Mouse (Mus musculus) heart, postnatal 0 days (tissue): ENCODE results near the gene Poll. TPM values are rescaled to one million over a fixed set of nuclear protein-coding genes. Genes with fewer than 3 reads are reported as not detected.

ENCODE experiments used
- ATAC-seq: fragments of 200-750 bp; cut with Nextera tagmentation; 2 replicates; pipeline ENCODE4 v1.8.0; 2017; ENCODE audit warnings: low read depth, moderate number of reproducible peaks, moderate library complexity; ENCODE audit not compliant: insufficient read depth
- DNase-seq: peaks from one replicate; pipeline ENCODE4 v3.0.0-alpha.2; 2016; ENCODE audit warnings: low spot score
- H3K27ac ChIP-seq: fragments of 300-500 bp; sonication (generic); 2 replicates; pipeline ENCODE4 v1.5.1; 2014; ENCODE audit warnings: low read depth, mild to moderate bottlenecking
- H3K27me3 ChIP-seq: fragments of 300-500 bp; sonication (generic); 2 replicates; pipeline ENCODE4 v1.6.1; 2014; ENCODE audit warnings: low read length, mixed read lengths; ENCODE audit not compliant: control insufficient read depth, insufficient read depth
- H3K36me3 ChIP-seq: fragments of 300-500 bp; sonication (generic); replicated peaks from 2 replicates; pipeline ENCODE4 v1.6.1; 2014; ENCODE audit warnings: low read length, mixed read lengths; ENCODE audit not compliant: control insufficient read depth, insufficient read depth
- H3K4me1 ChIP-seq: fragments of 300-500 bp; sonication (generic); 2 replicates; pipeline ENCODE4 v1.6.1; 2014; ENCODE audit warnings: antibody characterized with exemption; ENCODE audit not compliant: control insufficient read depth, insufficient read depth
- H3K4me2 ChIP-seq: fragments of 300-500 bp; sonication (generic); 2 replicates; pipeline ENCODE4 v1.6.1; 2014; ENCODE audit warnings: low read depth, mild to moderate bottlenecking, low read length, moderate library complexity
- H3K4me3 ChIP-seq: fragments of 300-500 bp; sonication (generic); 2 replicates; pipeline ENCODE4 v1.5.1; 2014; ENCODE audit warnings: low read depth, low read length
- H3K9ac ChIP-seq: fragments of 300-500 bp; sonication (generic); replicated peaks from 2 replicates; pipeline ENCODE4 v1.6.1; 2014; ENCODE audit warnings: low read depth, low read length, mixed read lengths
- H3K9me3 ChIP-seq: fragments of 300-500 bp; sonication (generic); replicated peaks from 2 replicates; pipeline ENCODE4 v1.6.1; 2016; ENCODE audit warnings: low read length; ENCODE audit not compliant: control insufficient read depth
- CTCF ChIP-seq: IDR thresholded peaks from 2 replicates; pipeline ENCODE4 v1.5.1; 2016; ENCODE audit warnings: antibody characterized with exemption, control low read depth, low read depth
- EP300 ChIP-seq: IDR thresholded peaks from 2 replicates; pipeline ENCODE4 v1.6.1; 2016; ENCODE audit warnings: antibody characterized with exemption, low read depth
- WGBS: fragments of 180-500 bp; shearing (Covaris S2); extraction: QIAGEN DNeasy Blood & Tissue Kit; methylation state at CpG from one replicate; pipeline ENCODE4 v1.1.7; 2014; 5-methylcytosine and 5-hydroxymethylcytosine counted together
- polyA plus RNA-seq: library from polyadenylated mRNA; unstranded; fragments of >200 nt; fragmentation: Nextera tagmentation; extraction: Ambion mirVana; gene quantifications from 2 replicates; pipeline ENCODE4 v1.2.1, GENCODE M21; 2015
- total RNA-seq: library from RNA; depleted of rRNA; stranded (reverse); fragments of >200 nt; gene quantifications from 2 replicates; pipeline ENCODE4 v1.2.3, GENCODE M21; 2014; ENCODE audit warnings: low replicate concordance; rRNA removed

Gene Poll
- total RNA-seq (12.7 and 16.1 TPM in 2 replicates), polyA plus RNA-seq (9.3 and 11.0 TPM in 2 replicates)

DNA sequence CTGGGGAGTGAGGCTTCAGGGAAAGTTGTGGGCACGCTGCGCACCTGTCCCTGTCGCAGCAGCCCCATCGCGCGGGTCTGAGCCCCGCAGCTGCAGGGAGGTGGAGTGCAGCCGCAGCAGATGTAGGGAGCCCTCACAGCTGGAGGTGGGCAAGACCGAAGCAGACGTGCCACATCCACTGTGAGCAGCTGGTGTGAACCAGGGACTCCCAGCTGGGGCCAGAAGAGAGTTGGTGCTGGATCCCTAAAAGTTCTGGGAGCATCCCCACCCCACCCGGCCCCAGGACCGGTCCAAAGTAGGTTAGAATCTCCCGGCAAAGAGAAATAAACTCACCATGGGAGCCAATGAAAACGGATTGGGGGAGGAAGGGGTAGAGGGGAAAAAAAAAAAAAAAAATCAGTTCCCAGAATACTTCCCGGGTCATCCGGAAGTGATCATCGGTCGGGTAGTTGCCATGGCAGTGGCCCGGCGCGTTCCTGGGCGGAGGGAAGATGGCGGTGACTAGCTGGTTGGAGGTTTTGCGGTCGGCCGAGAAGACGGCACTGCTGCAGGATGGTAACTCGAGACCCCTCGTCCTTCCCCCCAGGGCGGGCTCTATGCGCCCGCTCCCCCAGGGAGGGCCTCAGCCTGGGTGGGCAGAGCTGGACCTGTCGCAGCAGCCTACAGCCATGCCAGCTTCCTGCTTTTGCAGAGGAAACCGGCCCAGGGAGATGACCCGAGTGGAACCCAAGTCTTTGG, at the start of gene Poll, which contains the start of gene Gm17018:
Gene Poll, minus strand, starts transcription at position 379 of the 738 bp plus-strand sequence.
Gene Gm17018, plus strand, starts transcription at position 463 of the 738 bp plus-strand sequence.
- TF ChIP-seq EP300 (no peak), CTCF (no peak)
- Histone ChIP-seq H3K27me3 (no peaks in the 10 kb centered on the region), H3K27ac (peak within 1 kb of the TSS; percentile 46), H3K4me1 (peaks cover 7% of the 10 kb centered on the region), H3K9me3 (no peaks in the 10 kb centered on the region), H3K4me2 (peak within 1 kb of the TSS; percentile 98), H3K36me3 (peaks cover 16% of the 10 kb centered on the region), H3K4me3 (peak within 1 kb of the TSS; percentile 65), H3K9ac (peak within 1 kb of the TSS; percentile 77)
- peak; percentile 85 for DNase-seq
- under 1% methylated on average over 34 of the region's 35 CpGs for WGBS
- ATAC-seq, result peak; percentile 92

DNA sequence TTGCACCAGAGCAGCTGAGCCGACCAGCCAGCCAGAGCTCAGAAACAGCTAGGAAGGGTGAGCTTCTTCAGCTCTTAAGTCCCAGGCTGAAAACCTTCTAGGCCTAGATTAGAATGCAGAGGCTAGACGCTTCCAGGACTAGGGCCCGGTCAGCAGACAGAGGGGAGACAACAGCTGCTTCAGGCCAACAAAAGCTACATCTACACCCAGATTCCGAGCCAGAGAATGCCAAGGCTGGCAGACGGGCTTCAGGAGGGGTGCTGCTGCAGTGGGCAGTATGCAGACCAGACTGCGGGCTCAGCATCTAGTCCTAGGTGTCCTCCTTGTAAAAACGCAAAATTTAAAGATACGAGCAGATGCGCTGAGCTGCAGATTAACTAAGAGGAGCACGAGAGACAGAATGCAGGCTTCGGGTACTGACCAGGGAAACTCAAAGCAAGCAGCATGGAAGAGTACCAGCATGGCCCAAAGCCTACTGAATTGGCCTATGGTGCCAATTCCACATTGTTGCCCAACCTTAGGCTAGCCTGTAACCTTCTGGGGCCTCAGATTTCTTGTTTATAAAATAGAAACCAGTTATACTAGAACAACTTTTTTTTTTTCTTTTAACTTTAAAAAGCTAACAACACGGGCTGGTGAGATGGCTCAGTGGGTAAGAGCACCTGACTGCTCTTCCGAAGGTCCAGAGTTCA, 48.5 kb upstream of the Poll start:
- Histone ChIP-seq H3K9me3 (no peaks in the 10 kb centered on the region), H3K36me3 (no peaks in the 10 kb centered on the region), H3K27ac (no peak overlapping the region), H3K4me3 (no peak overlapping the region), H3K4me1 (peaks cover 6% of the 10 kb centered on the region), H3K9ac (no peak overlapping the region), H3K4me2 (no peak overlapping the region), H3K27me3 (no peaks in the 10 kb centered on the region)
- WGBS, result 86% methylated on average over 13 of the region's 13 CpGs
- DNase-seq (no peak), ATAC-seq (no peak)
- TF ChIP-seq EP300 (no peak), CTCF (no peak)

DNA sequence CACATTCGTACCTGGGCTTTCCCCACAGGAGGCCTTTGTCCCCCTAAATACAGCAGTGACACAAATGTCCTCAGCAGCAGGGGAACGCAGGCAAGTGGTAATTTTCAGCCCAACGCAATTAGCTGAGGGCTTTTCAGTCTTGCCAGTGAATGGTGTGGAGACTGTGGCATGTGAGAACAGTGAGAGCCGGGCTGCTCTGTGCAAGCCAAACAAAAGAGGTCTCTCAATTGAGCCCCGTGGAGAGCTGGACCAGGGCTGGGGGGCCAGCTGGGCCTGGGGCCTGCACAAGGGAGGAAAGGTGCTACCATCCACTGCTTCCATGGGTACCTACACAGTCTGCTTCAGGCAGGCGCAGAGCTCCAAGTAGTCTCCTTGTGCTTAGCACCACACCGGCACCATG, 47.1 kb upstream of the Poll start:
- TF ChIP-seq CTCF, result no peak
- TF ChIP-seq EP300, result no peak
- no peak for ATAC-seq

DNA sequence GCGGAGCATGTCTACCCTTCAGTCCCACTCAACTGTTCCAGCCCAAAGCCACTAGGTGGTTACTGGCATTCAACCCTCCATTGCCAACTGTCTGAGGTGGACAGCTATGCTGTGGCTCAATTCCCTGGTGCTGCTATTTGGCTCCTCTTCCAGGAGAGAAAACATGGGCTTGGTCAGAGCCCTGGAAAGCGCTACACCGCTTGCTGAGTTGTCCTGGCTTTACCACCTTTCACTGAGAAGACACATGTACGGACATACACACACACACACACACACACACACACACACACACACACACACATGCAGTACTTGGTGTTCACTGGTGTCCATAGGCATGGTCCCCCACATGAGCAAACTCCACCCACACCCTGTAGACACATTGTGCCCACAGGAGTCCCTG, 46.4 kb upstream of the Poll start:
- Histone ChIP-seq H3K4me2 (no peak overlapping the region), H3K4me3 (no peak overlapping the region), H3K9ac (no peak overlapping the region), H3K27me3 (no peaks in the 10 kb centered on the region), H3K27ac (no peak overlapping the region), H3K36me3 (no peaks in the 10 kb centered on the region), H3K4me1 (peaks cover 6% of the 10 kb centered on the region), H3K9me3 (no peaks in the 10 kb centered on the region)
- ATAC-seq (no peak), DNase-seq (no peak)
- 96% methylated on average over 4 of the region's 4 CpGs for WGBS
- TF ChIP-seq CTCF (no peak), EP300 (no peak)

More for the DNA sequence above, 47.1 kb upstream of the Poll start:
- Histone ChIP-seq H3K4me3 (no peak overlapping the region), H3K9me3 (no peaks in the 10 kb centered on the region), H3K27ac (no peak overlapping the region), H3K4me2 (no peak overlapping the region), H3K4me1 (peaks cover 6% of the 10 kb centered on the region), H3K36me3 (no peaks in the 10 kb centered on the region), H3K9ac (no peak overlapping the region), H3K27me3 (no peaks in the 10 kb centered on the region)
- DNase-seq, result no peak
- 61% methylated on average over 7 of the region's 7 CpGs for WGBS

DNA sequence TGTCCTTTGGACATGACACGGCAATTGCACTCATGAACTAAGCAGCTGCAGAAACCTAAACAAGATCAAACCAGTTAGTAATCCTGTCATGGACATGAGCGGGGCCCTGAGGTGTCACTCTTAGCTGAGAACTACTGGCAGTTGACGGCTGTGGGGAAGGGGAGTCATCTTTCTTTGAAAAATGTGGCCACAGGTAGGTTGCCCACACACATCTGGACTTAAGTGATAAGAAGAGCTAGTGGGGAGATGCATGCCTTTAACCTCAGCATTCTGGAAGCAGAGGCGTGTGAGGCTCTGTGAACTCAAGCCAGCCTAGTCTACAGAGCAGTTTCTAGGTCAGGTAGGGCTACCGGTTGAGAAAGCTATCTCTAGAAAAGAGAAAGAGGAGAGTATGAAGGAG, 42.3 kb upstream of the Poll start:
- no peak for ATAC-seq

More for the DNA sequence above, 42.3 kb upstream of the Poll start:
- H3K27ac ChIP-seq, result no peak overlapping the region
- H3K4me1 ChIP-seq, result no peaks in the 10 kb centered on the region
- H3K36me3 ChIP-seq, result no peaks in the 10 kb centered on the region
- WGBS, result 81% methylated on average over 5 of the region's 5 CpGs
- H3K27me3 ChIP-seq, result no peaks in the 10 kb centered on the region
- no peak for DNase-seq
- H3K9me3 ChIP-seq, result no peaks in the 10 kb centered on the region
- no peak for TF ChIP-seq CTCF
- TF ChIP-seq EP300, result no peak
- H3K4me3 ChIP-seq, result no peak overlapping the region
- no peak overlapping the region for H3K9ac ChIP-seq
- no peak overlapping the region for H3K4me2 ChIP-seq
